Mouse (Mus musculus): Measurements from ENCODE around the gene Six3. TPM values are rescaled to one million over a fixed set of nuclear protein-coding genes. Genes with fewer than 3 reads are reported as not detected.

Six3 gene
- polyA plus RNA-seq, 1 experiment from 2014 or later: 19.8 TPM

GRCm38 (mm10) chr17:85621505-85622310 is 8.3 kb downstream of the Six3 start:
- WGBS: under 1% methylated on average over 58 of the region's 67 CpGs
- Histone ChIP-seq H3K9me3 (no peaks in the 10 kb centered on the region), H3K27me3 (peaks cover 94% of the 10 kb centered on the region), H3K4me1 (peaks cover 46% of the 10 kb centered on the region), H3K36me3 (no peaks in the 10 kb centered on the region), H3K4me2 (replicated peaks) (peak overlapping the region; percentile 52), H3K9ac (replicated peaks) (peak overlapping the region; percentile 59), H3K27ac (replicated peaks) (peak overlapping the region; percentile 81), H3K4me3 (peak overlapping the region; percentile 46)
- ATAC-seq (ENCODE audit: low FRiP score, low read depth): no peak

- ATAC-seq (ENCODE audit: low FRiP score, low read depth): no peak
- Histone ChIP-seq H3K4me1 (peaks cover 41% of the 10 kb centered on the region), H3K4me3 (peak overlapping the region; percentile 46), H3K27ac (replicated peaks) (peak overlapping the region; percentile 81), H3K27me3 (peaks cover 94% of the 10 kb centered on the region), H3K36me3 (no peaks in the 10 kb centered on the region), H3K4me2 (replicated peaks) (peak overlapping the region; percentile 52), H3K9ac (replicated peaks) (peak overlapping the region; percentile 59), H3K9me3 (no peaks in the 10 kb centered on the region)
- 3% methylated on average over 12 of the region's 12 CpGs for WGBS
Observed at GRCm38 (mm10) chr17:85622493-85623157, 9.2 kb downstream of the Six3 start.

GRCm38 (mm10) chr17:85623161-85624050 is 10.0 kb downstream of the Six3 start:
- H3K27ac ChIP-seq (replicated peaks): peak overlapping the region; percentile 81
- no peak for ATAC-seq (ENCODE audit: low FRiP score, low read depth)
- H3K9ac ChIP-seq (replicated peaks): peak overlapping the region; percentile 59
- WGBS: under 1% methylated on average over 46 of the region's 52 CpGs
- no peaks in the 10 kb centered on the region for H3K9me3 ChIP-seq
- H3K4me1 ChIP-seq: peaks cover 39% of the 10 kb centered on the region
- H3K4me2 ChIP-seq (replicated peaks): peak overlapping the region; percentile 52
- peaks cover 94% of the 10 kb centered on the region for H3K27me3 ChIP-seq
- no peaks in the 10 kb centered on the region for H3K36me3 ChIP-seq
- peak overlapping the region; percentile 46 for H3K4me3 ChIP-seq

GRCm38 (mm10) chr17:85624051-85624420 is 10.6 kb downstream of the Six3 start:
- Histone ChIP-seq H3K9me3 (no peaks in the 10 kb centered on the region), H3K9ac (replicated peaks) (peak overlapping the region; percentile 59; the same call in 1 of the 2 replicates), H3K4me1 (peaks cover 39% of the 10 kb centered on the region)

GRCm38 (mm10) chr17:85624981-85625940 is 11.9 kb downstream of the Six3 start:
- H3K4me3 ChIP-seq: peak overlapping the region; percentile 46
- peaks cover 94% of the 10 kb centered on the region for H3K27me3 ChIP-seq
- peak overlapping the region; percentile 41; the same call in 1 of the 2 replicates for H3K9ac ChIP-seq (replicated peaks)
- peak overlapping the region; percentile 43; the same call in 1 of the 2 replicates for H3K27ac ChIP-seq (replicated peaks)
- ATAC-seq (ENCODE audit: low FRiP score, low read depth): no peak
- H3K4me2 ChIP-seq (replicated peaks): peak overlapping the region; percentile 23
- H3K36me3 ChIP-seq: no peaks in the 10 kb centered on the region
- H3K9me3 ChIP-seq: no peaks in the 10 kb centered on the region
- H3K4me1 ChIP-seq: peaks cover 36% of the 10 kb centered on the region
- WGBS: 1% methylated on average over 26 of the region's 26 CpGs

More at GRCm38 (mm10) chr17:85624051-85624420, 10.6 kb downstream of the Six3 start:
- H3K4me3 ChIP-seq: peak overlapping the region; percentile 46
- no peaks in the 10 kb centered on the region for H3K36me3 ChIP-seq
- 1% methylated on average over 13 of the region's 13 CpGs for WGBS
- peaks cover 94% of the 10 kb centered on the region for H3K27me3 ChIP-seq
- no peak for ATAC-seq (ENCODE audit: low FRiP score, low read depth)
- peak overlapping the region; percentile 52 for H3K4me2 ChIP-seq (replicated peaks)
- H3K27ac ChIP-seq (replicated peaks): 0 out of 2 replicates have a peak overlapping the region, but pooled peaks have one; percentile 81

- peaks cover 94% of the 10 kb centered on the region for H3K27me3 ChIP-seq
- 15% methylated on average over 14 of the region's 14 CpGs for WGBS
- ATAC-seq (ENCODE audit: low FRiP score, low read depth): no peak
- H3K4me1 ChIP-seq: peaks cover 31% of the 10 kb centered on the region
- no peaks in the 10 kb centered on the region for H3K36me3 ChIP-seq
- H3K9me3 ChIP-seq: no peaks in the 10 kb centered on the region
- peak overlapping the region; percentile 41; the same call in 1 of the 2 replicates for H3K9ac ChIP-seq (replicated peaks)
- H3K4me2 ChIP-seq (replicated peaks): peak overlapping the region; percentile 23
- H3K4me3 ChIP-seq: peak overlapping the region; percentile 46
- H3K27ac ChIP-seq (replicated peaks): 0 out of 2 replicates have a peak overlapping the region, but pooled peaks have one; percentile 39
Observed at GRCm38 (mm10) chr17:85626091-85626860, 12.9 kb downstream of the Six3 start.

- peaks cover 24% of the 10 kb centered on the region; the same call in 1 of the 2 replicates for H3K4me1 ChIP-seq
- no peak overlapping the region for H3K4me2 ChIP-seq (replicated peaks)
- no peak overlapping the region for H3K4me3 ChIP-seq
- H3K27me3 ChIP-seq: peaks cover 94% of the 10 kb centered on the region
- no peak for ATAC-seq (ENCODE audit: low FRiP score, low read depth)
- H3K27ac ChIP-seq (replicated peaks): no peak overlapping the region
- H3K36me3 ChIP-seq: no peaks in the 10 kb centered on the region
- 68% methylated on average over 5 of the region's 5 CpGs for WGBS
- no peaks in the 10 kb centered on the region for H3K9me3 ChIP-seq
- H3K9ac ChIP-seq (replicated peaks): no peak overlapping the region
Observed at GRCm38 (mm10) chr17:85627751-85628150, 14.3 kb downstream of the Six3 start.

GRCm38 (mm10) chr17:85628811-85629210 is 15.4 kb downstream of the Six3 start:
- WGBS: 10% methylated on average over 8 of the region's 8 CpGs
- Histone ChIP-seq H3K9me3 (no peaks in the 10 kb centered on the region), H3K4me2 (replicated peaks) (no peak overlapping the region), H3K9ac (replicated peaks) (no peak overlapping the region), H3K4me3 (no peak overlapping the region), H3K36me3 (no peaks in the 10 kb centered on the region), H3K4me1 (peaks cover 24% of the 10 kb centered on the region; the same call in 1 of the 2 replicates), H3K27me3 (peaks cover 92% of the 10 kb centered on the region), H3K27ac (replicated peaks) (no peak overlapping the region)
- peak; percentile 44; the same call in 1 of the 2 replicates for ATAC-seq (ENCODE audit: low FRiP score, low read depth)

- Histone ChIP-seq H3K9ac (replicated peaks) (no peak overlapping the region), H3K9me3 (no peaks in the 10 kb centered on the region), H3K27ac (replicated peaks) (no peak overlapping the region), H3K4me3 (no peak overlapping the region), H3K27me3 (peaks cover 94% of the 10 kb centered on the region), H3K4me1 (peaks cover 24% of the 10 kb centered on the region; the same call in 1 of the 2 replicates), H3K36me3 (no peaks in the 10 kb centered on the region), H3K4me2 (replicated peaks) (no peak overlapping the region)
- WGBS: 58% methylated on average over 1 of the region's 1 CpGs
- ATAC-seq (ENCODE audit: low FRiP score, low read depth): no peak
Observed at GRCm38 (mm10) chr17:85629396-85629795, 16.0 kb downstream of the Six3 start.

All from midbrain, embryonic 12.5 days (tissue).